Mouse (Mus musculus): ENCODE results near the gene Tcte2.

Gene Tcte2

DNA sequence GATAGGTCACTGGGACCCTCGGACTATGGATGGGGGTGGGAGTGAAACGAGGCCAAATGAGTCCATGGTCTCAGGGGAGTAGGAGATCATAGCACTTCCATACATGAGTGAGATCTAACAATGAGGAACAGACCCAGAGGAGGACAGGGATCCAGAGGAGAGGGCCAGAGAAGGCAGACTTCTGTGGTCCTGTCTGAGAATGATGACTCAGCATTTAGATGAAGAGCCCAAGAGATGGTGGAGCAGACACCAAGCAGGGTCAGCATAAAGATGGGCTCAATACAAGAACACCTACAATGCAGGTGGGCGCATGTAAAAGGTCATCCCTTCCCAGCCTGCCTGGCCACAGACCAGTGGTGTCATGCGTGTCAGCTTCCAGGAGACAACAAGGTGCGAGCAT lies 41.4 kb downstream of the Tcte2 start:
- no peak for DNase-seq (ENCODE audit: low spot score in 2 of 2)

DNA sequence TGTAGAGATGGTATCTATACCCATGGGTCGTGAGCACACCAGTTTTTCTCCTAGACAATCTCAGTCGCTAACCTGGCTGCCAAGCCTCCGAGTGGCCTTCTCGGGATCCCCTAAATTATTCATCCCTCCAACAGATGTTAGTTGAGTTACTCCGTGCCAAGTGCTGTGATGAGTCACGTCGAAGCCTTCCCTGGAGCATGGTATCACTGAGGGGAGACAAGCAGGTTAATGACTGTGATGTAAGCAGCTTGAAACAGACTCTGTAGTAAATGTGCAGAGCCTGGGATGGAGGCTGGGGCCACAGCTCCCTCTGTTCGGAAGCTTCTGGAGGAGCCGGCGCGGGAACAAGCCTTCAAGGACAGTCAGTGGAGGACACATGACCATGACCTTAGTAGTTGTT lies 44.2 kb downstream of the Tcte2 start:
- DNase-seq (ENCODE audit: low spot score in 2 of 2), result no peak

DNA sequence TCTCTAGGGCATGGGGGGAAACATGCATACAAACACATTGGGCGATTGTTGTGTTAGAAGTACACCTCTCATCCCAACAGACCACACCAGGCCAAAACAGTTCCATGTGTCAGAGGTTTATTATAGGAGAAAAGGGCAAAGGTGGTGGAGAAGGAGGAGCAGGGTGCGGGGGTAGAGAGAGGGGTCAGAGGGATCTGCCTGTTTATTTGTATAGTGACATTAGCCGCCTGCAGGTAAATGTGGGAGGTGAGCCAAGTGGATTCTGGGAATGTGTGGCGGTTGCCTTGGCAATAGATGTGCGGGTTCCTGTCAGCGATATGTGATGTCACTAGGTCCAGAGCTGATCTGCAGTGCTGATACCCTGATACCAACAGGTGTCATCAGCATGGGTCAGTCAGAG lies 45.3 kb downstream of the Tcte2 start:
- DNase-seq (ENCODE audit: low spot score in 2 of 2), result no peak

GRCm38 (mm10) chr17:13715511-13715910 lies 46.1 kb downstream of the Tcte2 start:
- no peak for DNase-seq (ENCODE audit: low spot score in 2 of 2)

DNA sequence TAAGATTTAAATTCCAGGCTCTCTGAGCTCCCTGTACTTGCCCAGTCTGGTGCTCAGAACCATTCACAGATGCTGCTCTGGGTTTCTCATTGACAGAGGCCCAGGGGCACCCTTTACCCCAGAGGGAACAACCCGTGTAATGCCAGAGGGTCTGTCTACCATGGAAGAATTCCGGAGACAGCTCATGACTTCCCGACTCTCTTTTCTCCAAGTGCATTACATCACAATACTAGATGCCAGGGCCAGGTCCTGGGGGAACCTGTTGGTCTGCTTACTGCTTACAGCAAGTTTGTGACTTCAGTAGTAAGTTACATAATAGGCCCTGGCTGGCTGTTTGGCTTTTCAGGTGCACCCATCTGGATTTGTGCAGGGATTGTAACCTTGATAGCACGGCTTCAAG lies 47.0 kb downstream of the Tcte2 start:
- no peak for DNase-seq (ENCODE audit: low spot score in 2 of 2)

DNA sequence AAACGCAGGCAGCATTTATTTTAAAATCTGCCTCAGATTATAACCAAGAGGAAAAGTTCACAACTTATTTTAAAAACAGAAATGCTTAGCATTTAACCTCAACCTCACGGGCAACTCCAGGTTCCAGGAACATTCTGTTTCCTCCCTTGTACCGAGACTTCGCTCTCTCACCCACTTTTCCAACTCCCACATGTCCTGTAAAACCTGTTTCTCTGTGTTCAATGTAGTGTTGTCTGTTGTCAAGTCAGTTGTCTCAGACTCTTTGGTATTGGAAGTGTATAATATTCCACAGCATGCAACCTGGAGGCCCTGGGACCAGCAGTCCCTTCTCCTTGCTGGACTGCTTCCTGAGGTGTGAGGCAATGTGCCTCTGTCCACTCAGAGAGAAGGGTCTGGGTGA lies 47.5 kb downstream of the Tcte2 start:
- no peak for DNase-seq (ENCODE audit: low spot score in 2 of 2)

DNA sequence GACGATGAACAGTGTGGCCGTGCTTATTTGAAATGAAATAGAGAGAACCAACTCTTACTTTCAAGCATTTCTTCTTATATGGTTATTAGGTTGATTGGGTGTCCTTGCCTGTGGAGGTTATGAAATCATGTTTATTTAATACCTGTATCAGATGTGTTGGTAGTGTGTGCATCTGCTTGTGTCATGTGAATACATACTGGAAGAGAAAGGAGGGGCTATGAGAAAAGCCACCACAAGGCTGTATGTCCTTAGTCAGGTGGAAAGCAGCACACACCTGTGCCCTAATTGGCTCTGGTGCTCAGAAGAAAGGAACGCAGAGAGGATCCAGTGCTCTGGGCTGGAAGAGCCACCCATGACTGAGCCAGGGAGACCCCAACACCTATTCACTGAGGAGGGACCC lies 49.1 kb downstream of the Tcte2 start:
- no peak for DNase-seq (ENCODE audit: low spot score in 2 of 2)

GRCm38 (mm10) chr17:13712116-13712515 lies 49.5 kb downstream of the Tcte2 start:
- DNase-seq (ENCODE audit: low spot score in 2 of 2), result no peak

GRCm38 (mm10) chr17:13711173-13711572 lies 50.5 kb downstream of the Tcte2 start:
- no peak for DNase-seq (ENCODE audit: low spot score in 2 of 2)

DNA sequence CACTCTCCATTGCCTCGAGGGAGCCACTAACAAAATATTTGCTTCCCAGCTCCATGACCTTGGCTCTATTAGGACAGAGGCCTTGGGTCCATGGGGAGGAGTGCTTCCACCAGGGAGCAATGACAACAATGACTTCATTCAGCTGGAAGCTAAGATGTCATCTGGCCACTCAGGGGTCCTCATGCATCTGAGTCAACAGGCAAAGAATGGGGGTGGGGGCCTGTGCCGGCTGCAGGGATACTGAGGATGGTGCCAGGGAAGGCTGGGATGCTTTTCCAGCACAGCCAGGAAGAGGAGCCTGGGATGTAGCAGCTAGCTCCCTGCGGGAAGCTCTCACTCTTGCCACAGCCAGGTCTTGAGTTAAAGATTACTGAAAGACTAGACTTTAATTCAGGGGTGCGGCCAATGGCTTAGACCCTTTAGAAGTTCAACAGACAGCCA lies 56.1 kb downstream of the Tcte2 start:
- no peak for DNase-seq (ENCODE audit: low spot score in 2 of 2)

GRCm38 (mm10) chr17:13703611-13704320 lies 57.9 kb downstream of the Tcte2 start:
- no peak for DNase-seq (ENCODE audit: low spot score in 2 of 2)

DNA sequence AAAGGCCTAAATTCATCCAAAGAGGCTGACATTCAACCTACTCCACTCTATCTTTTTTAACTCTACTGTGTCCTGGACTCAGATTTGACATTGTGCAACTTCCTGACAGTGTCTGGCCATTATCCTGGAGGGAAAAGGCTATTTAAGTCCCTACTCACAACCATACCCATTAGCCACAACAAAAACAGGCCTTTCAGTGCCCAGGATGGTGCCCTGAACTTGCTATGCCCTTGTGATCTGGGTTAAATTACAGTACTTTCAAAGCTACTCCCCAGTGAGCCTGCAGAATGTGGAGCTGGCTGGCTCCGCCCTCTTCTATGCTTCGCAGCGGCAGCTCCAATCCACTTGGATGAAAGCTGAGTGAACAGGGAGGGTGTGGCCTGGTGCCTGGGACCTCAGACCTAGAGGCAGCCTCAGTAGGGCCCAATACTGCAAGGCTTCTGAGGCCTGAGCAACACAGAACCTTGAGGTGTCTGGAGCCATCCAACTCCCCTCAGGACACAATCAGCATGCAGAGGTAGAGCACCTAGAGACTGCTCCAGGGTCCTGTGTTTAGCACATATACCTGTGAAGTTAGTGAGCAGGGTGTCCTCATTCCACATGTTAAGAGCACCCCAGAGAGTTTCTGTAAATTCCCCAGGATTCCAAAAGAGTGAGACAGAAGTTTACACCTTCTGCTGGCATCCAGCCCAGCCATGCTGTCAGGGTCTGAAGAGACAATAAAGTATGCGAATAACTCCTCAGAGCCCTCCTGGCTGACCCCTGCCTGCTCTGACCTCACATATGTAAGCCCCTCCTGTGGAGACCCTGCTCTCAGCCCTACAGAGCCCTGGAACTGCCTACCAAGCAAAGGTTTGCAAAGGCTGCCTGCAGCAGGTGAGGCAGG lies 61.3 kb downstream of the Tcte2 start:
- DNase-seq (ENCODE audit: low spot score in 2 of 2), result no peak

DNA sequence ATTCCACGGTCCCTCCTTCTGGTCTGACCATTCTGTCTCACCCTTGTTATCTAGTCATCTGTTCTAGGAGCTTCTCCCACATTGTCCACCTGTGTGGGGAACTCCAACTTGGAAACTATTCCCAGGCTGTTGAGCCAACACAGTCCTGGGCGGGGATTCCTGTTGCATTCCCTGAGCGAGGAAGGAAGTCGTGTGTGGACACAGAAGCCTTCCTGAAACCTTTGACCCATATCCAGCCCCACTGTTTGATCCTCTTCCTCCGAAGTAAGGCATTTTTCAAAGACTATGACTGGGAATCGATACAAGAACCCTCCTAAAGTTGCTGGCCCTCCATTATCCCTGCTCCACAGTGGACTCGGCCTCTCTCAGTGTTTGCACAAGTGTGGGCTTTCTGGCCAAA lies 61.9 kb downstream of the Tcte2 start:
- no peak for DNase-seq (ENCODE audit: low spot score in 2 of 2)

GRCm38 (mm10) chr17:13698194-13698593 lies 63.4 kb downstream of the Tcte2 start:
- no peak for DNase-seq (ENCODE audit: low spot score in 2 of 2)

GRCm38 (mm10) chr17:13697646-13698045 lies 64.0 kb downstream of the Tcte2 start:
- DNase-seq (ENCODE audit: low spot score in 2 of 2), result no peak

- DNase-seq (ENCODE audit: low spot score in 2 of 2), result no peak
Measured at GRCm38 (mm10) chr17:13695881-13696280, 65.7 kb downstream of the Tcte2 start.

- no peak for DNase-seq (ENCODE audit: low spot score in 2 of 2)
Measured at GRCm38 (mm10) chr17:13695211-13695610, 66.4 kb downstream of the Tcte2 start.

GRCm38 (mm10) chr17:13694181-13694580 lies 67.4 kb downstream of the Tcte2 start:
- DNase-seq (ENCODE audit: low spot score in 2 of 2), result no peak

DNA sequence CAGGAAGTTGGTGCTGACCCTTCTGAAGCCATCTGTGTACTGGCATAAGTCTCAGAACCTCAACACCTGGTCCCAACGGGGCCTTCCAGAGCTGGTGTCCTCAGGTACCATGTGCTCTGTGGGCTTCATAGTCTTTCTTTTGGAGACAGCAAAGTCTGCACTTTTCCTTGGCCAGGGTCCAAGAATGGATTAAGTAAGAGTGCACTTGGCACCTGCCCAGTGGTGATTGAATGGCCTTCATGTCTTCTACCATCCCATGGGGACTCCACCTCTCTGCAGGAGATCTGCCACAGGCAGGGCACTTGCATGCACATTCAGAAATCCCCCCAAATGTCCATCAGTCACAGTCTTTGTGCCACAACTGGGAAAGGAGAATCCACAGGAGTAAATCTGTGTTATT lies 74.0 kb downstream of the Tcte2 start:
- no peak for DNase-seq (ENCODE audit: low spot score in 2 of 2)

DNA sequence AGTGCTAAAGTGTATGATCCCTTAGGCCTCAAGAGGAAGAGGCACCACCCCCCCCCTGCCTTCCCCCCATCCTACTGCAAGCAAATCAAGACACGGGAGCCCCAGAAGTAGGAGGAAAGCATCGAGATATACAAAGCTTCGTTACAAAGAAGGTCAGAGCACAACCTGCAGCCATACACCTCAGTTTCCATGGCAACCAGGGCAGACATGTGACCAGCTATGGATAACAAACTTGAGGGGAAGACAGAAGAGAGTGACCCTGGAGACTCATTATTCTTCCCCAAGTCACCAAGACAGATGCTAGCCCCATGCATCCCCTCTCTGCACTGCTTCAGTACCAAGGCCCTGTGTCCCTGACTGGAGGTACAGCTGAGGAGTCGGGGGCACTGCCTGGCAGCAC lies 74.5 kb downstream of the Tcte2 start:
- DNase-seq (ENCODE audit: low spot score in 2 of 2), result no peak

GRCm38 (mm10) chr17:13685621-13686020 lies 76.0 kb downstream of the Tcte2 start:
- DNase-seq (ENCODE audit: low spot score in 2 of 2), result no peak

GRCm38 (mm10) chr17:13684256-13684655 lies 77.4 kb downstream of the Tcte2 start:
- DNase-seq (ENCODE audit: low spot score in 2 of 2), result no peak

Data from spleen, postnatal 14 days (tissue).